Mouse (Mus musculus) G1E (cell line): ENCODE results near the gene Dcdc2b.

Experiments used
- CTCF ChIP-seq: IDR thresholded peaks from 2 replicates; pipeline ENCODE4 v1.5.1; 2012; ENCODE audit warnings: low read depth, low read length, inconsistent platforms, mixed read lengths
- GATA2 ChIP-seq: IDR thresholded peaks from 2 replicates; pipeline ENCODE4 v1.6.1; 2012; ENCODE audit warnings: low read depth, low read length, inconsistent platforms, borderline replicate concordance

DNA sequence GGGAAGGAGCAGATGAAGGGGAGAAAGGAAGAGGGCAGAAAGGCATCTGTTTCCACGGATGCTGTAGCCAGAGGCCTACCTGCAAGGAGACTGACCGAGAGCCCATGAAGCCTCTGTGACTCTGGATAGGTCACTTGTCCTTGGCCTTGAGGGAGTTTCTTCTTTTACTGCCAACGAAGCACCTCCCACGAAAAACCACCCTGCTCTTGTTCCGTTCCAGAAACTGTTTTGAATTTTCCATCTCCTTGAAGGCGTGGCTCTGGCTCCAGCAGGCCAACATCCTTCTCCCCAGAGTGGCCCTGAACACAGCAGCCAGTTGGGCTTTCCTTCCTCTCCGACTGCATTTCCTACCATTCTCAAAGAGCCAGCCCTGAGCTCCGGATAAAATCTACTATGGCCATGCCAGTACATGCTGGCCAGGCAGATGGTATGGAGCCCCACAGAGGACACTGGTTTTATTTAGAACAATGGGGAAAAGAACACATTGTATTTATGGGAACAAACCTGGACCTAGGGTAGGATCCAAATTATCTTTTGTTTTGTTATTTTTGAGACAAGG, 7.3 kb upstream of the Dcdc2b start:
- no peak for TF ChIP-seq GATA2
- TF ChIP-seq CTCF, result no peak
